Comparison of ENCODE assay signal across 23 mouse cellular contexts in genomic region chr5:14028341-14028740, GRCm38 (mm10). TPM values are rescaled to one million over a fixed set of nuclear protein-coding genes. Genes with fewer than 3 reads are reported as not detected.
A peak's percentile ranks its signal among the peaks of the same experiment; 100 is the strongest.
DNase-seq lines count a peak whose midpoint lies in the region; ATAC-seq and TF ChIP-seq lines count a peak whose summit lies in the region.
"Had no signal": no experiment of that assay in that cellular context is flagged by ENCODE, and none has a peak within 500 bp of the region (broad histone marks: within the 10 kb centered on the region; RNA-seq: fewer than 3 reads in every experiment).

No protein-coding gene starts in this region.

- peaks cover 4% of the 10 kb centered on the region for H3K4me1 ChIP-seq in embryonic facial prominence, embryonic 13.5 days
- H3K4me1 ChIP-seq in embryonic facial prominence, embryonic 10.5 days: peaks cover 5% of the 10 kb centered on the region

- H3K79me2 ChIP-seq in myocyte (ENCODE audit: control insufficient read depth, insufficient read depth): peaks cover 56% of the 10 kb centered on the region

- 0 out of 2 replicates have a peak overlapping the region, but pooled peaks have one; percentile 1 for H3K4me3 ChIP-seq in embryonic facial prominence, embryonic 13.5 days
- H3K4me3 ChIP-seq in embryonic facial prominence, embryonic 10.5 days: no peak overlapping the region
- H3K4me3 ChIP-seq in myocyte: peak overlapping the region; percentile 87
- H3K4me3 ChIP-seq: embryonic facial prominence, embryonic 12.5 days; forebrain, embryonic 12.5 days; heart, embryonic 12.5 days; hindbrain, embryonic 12.5 days had no signal

- peak overlapping the region; percentile 37 for H3K4me2 ChIP-seq in embryonic facial prominence, embryonic 13.5 days
- H3K4me2 ChIP-seq in myocyte (ENCODE audit: low read depth): peak overlapping the region; percentile 90
- H3K4me2 ChIP-seq: embryonic facial prominence, embryonic 12.5 days; forebrain, embryonic 12.5 days; heart, embryonic 12.5 days; hindbrain, embryonic 12.5 days had no signal

- no peaks in the 10 kb centered on the region for H3K9me3 ChIP-seq in embryonic facial prominence, embryonic 13.5 days
- H3K9me3 ChIP-seq in embryonic facial prominence, embryonic 10.5 days: no peaks in the 10 kb centered on the region
- H3K9me3 ChIP-seq: embryonic facial prominence, embryonic 12.5 days; forebrain, embryonic 12.5 days; heart, embryonic 12.5 days; hindbrain, embryonic 12.5 days had no signal

- H3K36me3 ChIP-seq in embryonic facial prominence, embryonic 13.5 days: no peaks in the 10 kb centered on the region
- H3K36me3 ChIP-seq in embryonic facial prominence, embryonic 10.5 days (replicated peaks): no peaks in the 10 kb centered on the region
- no peaks in the 10 kb centered on the region for H3K36me3 ChIP-seq in myocyte (ENCODE audit: control insufficient read depth, insufficient read depth)
- H3K36me3 ChIP-seq: embryonic facial prominence, embryonic 12.5 days; forebrain, embryonic 12.5 days; heart, embryonic 12.5 days; hindbrain, embryonic 12.5 days had no signal

- DNase-seq in embryonic facial prominence, embryonic 10.5 days (ENCODE audit: low spot score): no peak
- DNase-seq in retina, postnatal 1 day: peak; percentile 10
- no peak for DNase-seq in retina, embryonic 14.5 days (ENCODE audit: low spot score)
- DNase-seq in lung, postnatal 10 days: peak; percentile 9
- DNase-seq in urinary bladder, postnatal 10 days (ENCODE audit: low spot score): no peak
- DNase-seq in left cerebral cortex, postnatal 4 days: no peak
- DNase-seq: adrenal gland, adult 2 months; adrenal gland, postnatal 36 days; B cell, adult 2 months; cerebellum, adult 2 months; cerebellum, postnatal 10 days; gastrocnemius, postnatal 10 days had no signal

- WGBS in embryonic facial prominence, embryonic 13.5 days: 87% methylated on average over 7 of the region's 7 CpGs
- WGBS in embryonic facial prominence, embryonic 10.5 days: 93% methylated on average over 7 of the region's 7 CpGs

- no peak for TF ChIP-seq POLR2A in myocyte (IDR thresholded peaks at IDR 0.05; ENCODE audit: insufficient read length, low read depth)

- no peak overlapping the region for H3K9ac ChIP-seq in embryonic facial prominence, embryonic 13.5 days
- H3K9ac ChIP-seq: embryonic facial prominence, embryonic 12.5 days; forebrain, embryonic 12.5 days; heart, embryonic 12.5 days; hindbrain, embryonic 12.5 days had no signal

- no peak overlapping the region for H3K27ac ChIP-seq in embryonic facial prominence, embryonic 13.5 days
- no peak overlapping the region for H3K27ac ChIP-seq in embryonic facial prominence, embryonic 10.5 days (replicated peaks)
- H3K27ac ChIP-seq: embryonic facial prominence, embryonic 12.5 days; forebrain, embryonic 12.5 days; hindbrain, embryonic 12.5 days; hindbrain, postnatal 0 days had no signal

- intact Hi-C loops in left cerebral cortex, postnatal 4 days (cut with DNase I): loop anchor here (10.0 kb wide), 1 partner anchor 196 kb away; no protein-coding TSS in a partner anchor

- H3K27me3 ChIP-seq in embryonic facial prominence, embryonic 13.5 days: peaks cover 9% of the 10 kb centered on the region
- peaks cover 29% of the 10 kb centered on the region for H3K27me3 ChIP-seq in embryonic facial prominence, embryonic 10.5 days (replicated peaks; ENCODE audit: low read depth, poor library complexity, severe bottlenecking)
- H3K27me3 ChIP-seq in myocyte (ENCODE audit: control insufficient read depth, insufficient read depth, insufficient read length): no peaks in the 10 kb centered on the region
- H3K27me3 ChIP-seq: Patski had no signal

- H3ac ChIP-seq in myocyte (ENCODE audit: control insufficient read depth, insufficient read length): no peak overlapping the region

- no peak for ATAC-seq in embryonic facial prominence, embryonic 13.5 days (ENCODE audit: insufficient number of reproducible peaks, insufficient read depth, low FRiP score, low TSS enrichment, low read depth)
- ATAC-seq: forebrain, embryonic 16.5 days; hindbrain, postnatal 0 days; Patski had no signal

TF ChIP-seq in myocyte, 11 proteins besides CTCF, POLR2A, EP300 and RAD21:
- no peak for TF ChIP-seq REST (IDR thresholded peaks at IDR 0.05; ENCODE audit: insufficient read depth, insufficient read length)
- no peak for TF ChIP-seq USF1 (IDR thresholded peaks at IDR 0.05; ENCODE audit: low read depth)
- no peak for TF ChIP-seq TCF12 (IDR thresholded peaks at IDR 0.05; ENCODE audit: insufficient read depth, poor library complexity, severe bottlenecking)
- no peak for TF ChIP-seq CEBPB (IDR thresholded peaks at IDR 0.05; ENCODE audit: insufficient read depth, poor library complexity, severe bottlenecking)
- TF ChIP-seq MAX (IDR thresholded peaks at IDR 0.05; ENCODE audit: low read depth): no peak
- no peak for TF ChIP-seq SRF (IDR thresholded peaks at IDR 0.05; ENCODE audit: control insufficient read depth, insufficient read length, low read depth)
- TF ChIP-seq TCF3 (IDR thresholded peaks at IDR 0.05; ENCODE audit: insufficient read length, low read depth): no peak
- no peak for TF ChIP-seq MYOG (IDR thresholded peaks at IDR 0.05; ENCODE audit: control insufficient read depth in 1 of 3, insufficient read depth in 1 of 3, insufficient read length in 2 of 3, low read depth in 2 of 3)
- TF ChIP-seq MYOD1 (IDR thresholded peaks at IDR 0.05; ENCODE audit: control insufficient read depth in 1 of 3, insufficient read length in 2 of 3, low read depth in 2 of 3): no peak
- TF ChIP-seq POLR2AphosphoS2 (IDR thresholded peaks at IDR 0.05; ENCODE audit: insufficient read length, low read depth): no peak
- TF ChIP-seq E2F4 (IDR thresholded peaks at IDR 0.05; ENCODE audit: insufficient read depth): no peak

RNA-seq across cellular contexts. Expression of gene Sema3e, which starts 3.3 kb away (rescaled TPM):
- 6.2 and 11.2 TPM in 2 replicates for polyA plus RNA-seq in embryonic facial prominence, embryonic 13.5 days (2015; fragmentation: Nextera tagmentation; extraction: Ambion mirVana)
- polyA plus RNA-seq in embryonic facial prominence, embryonic 10.5 days (2016; fragmentation: Nextera tagmentation; extraction: Ambion mirVana): 1.9 and 2.1 TPM in 2 replicates
- polyA plus RNA-seq in myocyte (2012; fragmentation: generic; extraction: Trizol): 9.9 TPM
- 1 to 10 TPM; 7.0 to 7.4 TPM for total RNA-seq in left cerebral cortex, postnatal 4 days (2021)
- total RNA-seq: granulocyte monocyte progenitor cell, adult 5-6 weeks; MEL had no signal

Comparison
In these comparisons a context has a peak if more than half of its experiments do, and no peak if none do; other contexts are left out.
1. DNase-seq: peak in retina, postnatal 1 day (single experiment) and lung, postnatal 10 days (single experiment); none in embryonic facial prominence, embryonic 10.5 days (single experiment), retina, embryonic 14.5 days (single experiment), urinary bladder, postnatal 10 days (single experiment) and left cerebral cortex, postnatal 4 days (single experiment).